Mouse (Mus musculus) lung, postnatal 0 days (tissue): ENCODE data around the gene Emilin2.

Source experiments
- CTCF ChIP-seq: IDR thresholded peaks from 2 replicates; pipeline ENCODE4 v1.5.1; 2016; ENCODE audit warnings: antibody characterized with exemption, mild to moderate bottlenecking
- EP300 ChIP-seq: IDR thresholded peaks from 2 replicates; pipeline ENCODE4 v1.6.1; 2016; ENCODE audit warnings: antibody characterized with exemption, mild to moderate bottlenecking, control low read depth

GRCm38 (mm10) chr17:71242666-71243065 is 69.1 kb downstream of the Emilin2 start:
- TF ChIP-seq CTCF (no peak), EP300 (no peak)
